Mouse (Mus musculus) adrenal gland, adult 8-10 months (tissue): ENCODE measurements around the gene Donson. TPM values are rescaled to one million over a fixed set of nuclear protein-coding genes. Genes with fewer than 3 reads are reported as not detected.

Experiments used
- DNase-seq: peaks from one replicate; pipeline ENCODE4 v3.0.0; 2022
- total RNA-seq, 4 experiments: library from RNA; stranded (reverse); gene quantifications; 2 replicates each; pipeline ENCODE4 v1.2.4; 2022

Donson gene
- 10 to 100 TPM in 1 of 4 experiments, 1 to 10 TPM in 3; 4.0 to 13.1 (median 7.2) TPM for total RNA-seq

DNA sequence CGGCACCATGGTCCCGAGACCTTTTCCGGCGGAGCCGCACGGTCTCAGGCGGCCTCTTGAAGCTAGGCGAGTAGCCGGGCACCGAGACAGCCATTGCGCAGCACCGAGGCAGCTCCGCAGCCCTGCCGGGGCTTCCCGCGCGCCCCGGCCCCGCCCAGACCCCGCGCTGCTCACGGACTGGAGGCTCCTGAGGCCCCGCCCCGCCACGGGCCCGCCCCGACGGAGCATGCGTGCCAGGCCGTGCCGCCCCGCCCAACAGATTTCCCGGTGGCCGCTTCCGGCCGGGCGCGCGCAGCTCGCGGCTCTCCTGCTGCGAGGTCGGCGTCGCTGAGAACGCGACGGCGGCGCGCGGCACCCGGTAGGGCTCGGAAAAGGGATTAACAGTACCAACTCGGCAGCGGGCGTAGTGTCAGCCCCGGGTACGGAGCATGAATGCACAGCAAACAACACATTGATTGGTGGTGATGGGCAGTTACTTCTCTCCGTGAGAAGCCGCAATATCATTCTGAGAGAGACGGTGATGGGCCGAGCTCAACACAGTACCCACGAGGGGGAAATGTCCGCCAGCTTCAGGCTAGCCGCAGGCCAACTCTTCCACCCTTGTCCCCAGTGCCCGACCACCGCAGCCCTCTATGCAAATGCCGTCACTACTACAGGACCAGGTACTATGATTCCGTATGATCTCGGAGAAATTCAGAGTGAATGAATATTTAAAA lies at the start of gene Donson:
Gene Donson, minus strand, starts transcription at position 152 of the 716 bp plus-strand sequence.
- peak; percentile 87 for DNase-seq

DNA sequence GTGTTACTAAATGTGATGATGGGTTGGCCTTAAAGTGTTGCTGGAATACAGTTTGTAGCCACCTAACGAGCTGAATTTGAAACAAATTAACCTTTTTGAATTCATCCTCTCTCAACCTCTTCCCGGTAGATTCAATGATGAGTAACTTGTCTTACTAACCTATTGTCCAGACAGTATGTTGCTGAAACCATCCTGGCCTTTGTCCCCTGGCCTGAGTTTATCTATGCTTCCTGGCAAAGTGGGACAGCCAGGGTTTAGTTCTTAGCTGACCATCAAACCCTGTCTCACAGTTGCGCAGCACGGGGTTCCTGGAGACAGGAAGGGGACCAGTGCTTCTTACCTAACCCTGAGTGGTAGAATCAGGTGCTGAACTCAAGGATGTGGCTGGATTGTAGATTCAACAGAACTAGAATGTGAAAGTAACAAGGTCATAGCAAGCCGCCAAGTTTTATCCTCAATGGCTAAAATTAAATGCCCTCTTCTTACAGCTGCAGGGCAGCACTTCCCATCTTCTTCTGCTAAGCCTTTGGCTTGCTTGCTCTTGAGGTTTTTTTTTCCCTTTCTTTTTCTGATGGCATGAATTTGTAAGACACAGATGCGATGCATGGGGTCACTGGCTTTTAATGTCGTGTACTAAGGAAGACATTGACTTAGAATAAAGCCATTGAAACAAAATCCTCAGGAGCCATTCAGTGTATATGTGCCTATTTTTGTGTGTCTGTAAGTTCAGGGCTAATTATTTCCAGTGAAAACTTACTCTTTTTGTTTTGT lies 47.7 kb upstream of the Donson start:
- DNase-seq: no peak

DNA sequence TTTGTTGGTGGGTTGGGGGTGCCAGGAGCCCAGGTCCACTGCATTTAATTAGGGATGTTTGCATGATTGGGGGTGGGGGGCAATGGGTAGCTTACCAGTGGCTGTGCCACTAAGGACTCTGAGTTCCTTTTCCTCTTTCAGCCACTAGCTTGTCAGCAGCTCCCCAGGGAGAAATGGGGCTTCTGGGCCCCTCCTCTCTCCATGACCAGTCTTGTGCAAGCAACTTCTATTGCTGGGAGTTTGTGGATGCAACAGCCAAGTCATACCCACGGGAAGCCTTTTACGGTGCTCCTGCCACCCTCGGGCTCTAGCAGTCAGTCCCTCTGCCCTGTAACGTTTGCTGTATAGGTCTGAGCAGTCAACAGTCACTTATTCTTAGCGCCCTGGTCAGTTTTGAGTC lies 46.2 kb upstream of the Donson start:
- DNase-seq: no peak

GRCm38 (mm10) chr16:91732816-91733215 lies 44.2 kb upstream of the Donson start:
- no peak for DNase-seq

DNA sequence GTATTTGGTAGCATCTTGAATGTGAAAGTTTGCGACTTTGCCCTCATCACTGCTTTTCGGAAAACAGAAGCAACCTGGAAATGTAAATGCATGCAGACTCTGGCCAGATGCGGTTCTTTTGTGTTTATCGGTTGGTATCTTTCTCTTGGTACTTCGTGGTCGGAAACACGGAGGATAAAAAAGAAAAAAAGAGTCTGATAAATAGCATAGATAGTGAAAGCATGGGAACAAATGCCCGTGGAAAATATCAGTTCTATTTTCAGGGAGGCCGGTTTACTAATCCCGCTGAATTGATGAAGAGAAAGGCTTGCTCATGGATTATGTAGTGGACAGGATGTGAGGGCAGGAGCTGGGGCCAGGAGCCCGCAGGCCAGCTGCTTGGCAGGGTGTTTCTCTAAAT lies 41.9 kb upstream of the Donson start:
- no peak for DNase-seq

- DNase-seq: peak; percentile 23
Observed at GRCm38 (mm10) chr16:91729821-91730441, 41.4 kb upstream of the Donson start.

DNA sequence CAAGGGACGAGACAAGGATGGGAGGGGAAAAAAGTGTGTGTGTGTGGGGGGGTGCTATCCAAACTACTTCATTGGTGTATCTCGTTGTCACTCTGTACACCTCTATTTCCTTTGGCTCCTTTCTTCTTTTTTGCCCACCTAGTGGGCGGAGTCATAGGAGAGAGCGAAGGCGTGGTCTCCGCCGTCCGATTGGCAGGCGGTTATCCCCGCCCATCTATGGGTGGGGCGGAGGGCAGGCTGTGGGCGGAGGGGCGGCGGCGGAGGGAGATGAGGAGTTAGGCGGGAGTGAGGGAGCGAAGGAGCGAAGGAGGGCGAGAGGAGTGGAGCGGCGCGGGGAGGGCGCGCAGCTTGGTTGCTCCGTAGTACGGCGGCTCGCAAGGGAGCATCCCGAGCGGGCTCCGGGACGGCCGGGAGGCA lies 40.5 kb upstream of the Donson start, which contains the start of gene Itsn1:
Gene Itsn1, plus strand, starts transcription at position 216 of the 417 bp plus-strand sequence.
- peak; percentile 98 for DNase-seq

DNA sequence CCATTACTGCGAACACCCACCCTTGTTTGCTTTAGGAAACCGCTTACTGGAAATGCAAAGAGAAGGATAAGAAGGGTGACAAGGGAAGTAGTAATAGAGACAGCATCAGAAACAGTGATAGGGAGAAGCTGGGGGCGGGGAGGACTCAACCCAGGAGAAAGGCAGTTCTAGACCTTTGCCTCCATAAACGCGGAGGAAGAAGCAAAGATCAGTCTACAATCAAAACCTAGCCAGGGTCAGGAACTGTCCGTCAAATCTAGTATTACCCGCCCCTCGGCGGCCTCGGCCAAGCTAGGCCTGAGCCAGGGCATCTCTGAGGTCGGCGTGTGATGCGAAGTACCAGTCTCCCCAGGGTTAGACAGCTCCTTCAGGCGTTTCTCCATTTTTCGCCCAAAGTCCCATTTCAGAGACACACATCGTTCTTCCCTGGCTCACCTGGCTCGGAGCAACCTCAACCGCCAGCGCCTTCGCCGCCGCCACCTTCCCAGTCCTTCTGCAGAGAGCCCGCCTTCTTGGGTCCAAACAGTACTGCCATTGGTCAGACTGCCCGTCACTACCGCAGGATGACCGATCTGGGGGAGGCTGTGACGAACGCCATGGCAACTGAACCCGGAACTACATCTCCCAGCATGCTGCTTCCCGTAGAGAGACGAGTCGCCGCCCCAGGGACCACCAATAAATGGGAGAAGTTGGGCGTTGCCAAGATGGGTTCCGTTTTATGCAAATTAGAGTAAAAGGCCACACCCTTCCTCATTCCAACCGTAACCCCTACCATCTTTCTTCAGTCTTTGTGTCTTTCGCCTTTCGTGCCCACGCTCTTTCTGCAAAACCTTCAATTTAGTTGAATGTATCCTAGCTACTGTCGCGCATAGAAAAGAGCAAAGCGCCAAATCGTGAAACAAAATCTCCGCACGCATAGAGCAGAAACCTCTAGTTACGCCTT lies 39.8 kb upstream of the Donson start, which contains the start of gene Cryzl1:
Gene Cryzl1, minus strand, starts transcription at position 853 of the 943 bp plus-strand sequence.
- DNase-seq: peak; percentile 99

GRCm38 (mm10) chr16:91727433-91727832 lies 38.9 kb upstream of the Donson start:
- DNase-seq: peak; percentile 42

- peak; percentile 20 for DNase-seq
Observed at GRCm38 (mm10) chr16:91724247-91724646, 35.7 kb upstream of the Donson start.

DNA sequence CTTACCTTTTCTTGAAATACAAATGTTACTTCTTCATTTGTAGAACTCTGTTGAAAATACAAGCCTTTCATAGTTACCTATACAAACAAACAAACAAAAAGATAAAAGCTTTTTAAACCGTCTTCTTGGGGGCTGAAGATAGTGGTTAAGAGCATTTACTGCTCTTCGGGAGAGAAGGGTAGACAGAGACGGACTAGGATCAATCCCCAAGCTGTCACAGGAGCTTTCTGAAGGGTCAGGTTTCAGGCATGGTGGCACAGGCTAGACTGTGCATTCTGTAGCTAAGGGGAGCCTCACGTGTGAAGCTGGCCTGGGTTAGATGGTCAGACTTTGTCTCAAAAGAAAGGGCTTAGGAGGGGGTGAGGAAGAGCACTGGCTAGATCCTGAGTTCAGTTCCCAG lies 28.8 kb upstream of the Donson start:
- no peak for DNase-seq

GRCm38 (mm10) chr16:91716927-91717349 lies 28.4 kb upstream of the Donson start:
- no peak for DNase-seq

- DNase-seq: no peak
Observed at GRCm38 (mm10) chr16:91710241-91710640, 21.7 kb upstream of the Donson start.

GRCm38 (mm10) chr16:91704603-91705340 lies 16.2 kb upstream of the Donson start:
- no peak for DNase-seq

GRCm38 (mm10) chr16:91702771-91703188 lies 14.2 kb upstream of the Donson start:
- no peak for DNase-seq

- DNase-seq: no peak
Observed at GRCm38 (mm10) chr16:91701908-91702307, 13.3 kb upstream of the Donson start.

DNA sequence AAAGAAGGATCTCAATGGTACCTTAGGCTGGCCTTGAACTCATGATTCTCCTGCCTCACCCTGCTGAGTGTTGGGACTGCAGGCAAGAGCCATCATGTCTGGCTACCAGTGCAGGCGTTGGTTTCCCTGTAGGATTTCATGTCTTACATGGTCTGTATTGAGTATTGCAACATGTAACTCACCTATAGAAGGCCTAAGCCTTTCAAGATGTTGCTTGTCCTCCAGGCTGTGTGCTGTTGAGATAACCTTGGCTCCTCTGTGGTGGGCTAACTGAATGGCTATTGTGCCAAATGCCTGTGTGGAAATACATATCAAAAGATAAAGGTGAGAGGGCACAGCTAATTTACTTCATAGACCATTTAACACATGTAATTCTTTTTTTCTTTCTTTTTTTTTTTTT lies 10.4 kb upstream of the Donson start:
- no peak for DNase-seq

GRCm38 (mm10) chr16:91695108-91695755 lies 6.7 kb upstream of the Donson start:
- DNase-seq: no peak

DNA sequence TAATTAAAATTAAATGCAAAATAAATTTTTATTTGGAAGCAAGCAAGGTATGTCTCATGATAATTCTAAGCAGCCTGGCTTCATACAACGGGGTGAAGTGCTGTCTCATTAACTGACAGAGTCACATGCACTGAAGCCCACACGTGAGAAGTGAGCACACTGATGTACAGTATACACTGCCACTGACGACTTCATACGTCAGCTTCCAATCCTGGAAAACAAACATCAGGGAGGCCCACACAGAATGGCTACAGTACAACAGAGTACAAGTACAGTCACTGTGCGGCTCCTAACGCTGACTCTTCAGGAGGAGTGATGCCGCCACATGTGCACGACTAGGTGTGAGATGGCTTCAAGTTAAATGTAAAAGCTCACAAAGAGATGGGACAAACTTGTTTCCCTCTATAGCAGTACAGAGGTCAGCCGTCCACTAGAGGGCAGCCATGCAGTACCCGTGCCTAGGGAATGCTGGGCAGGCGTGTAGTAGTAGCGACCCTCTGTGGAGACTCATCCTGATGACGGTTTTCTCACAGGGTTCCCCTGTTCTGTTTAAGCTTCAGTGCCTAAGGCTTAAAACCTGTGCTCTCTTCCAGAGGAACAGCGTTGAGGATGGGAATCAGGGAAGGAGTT lies 6.0 kb upstream of the Donson start:
- peak; percentile 38 for DNase-seq

GRCm38 (mm10) chr16:91689791-91690190 lies 1.2 kb upstream of the Donson start:
- no peak for DNase-seq
